Mouse (Mus musculus): ENCODE measurements around the gene Prg3.

- TF ChIP-seq CTCF (IDR thresholded peaks at IDR 0.05; ENCODE audit: low read depth): no peak
- TF ChIP-seq EP300 (IDR thresholded peaks at IDR 0.05; ENCODE audit: low read depth): no peak
Measured at GRCm38 (mm10) chr2:84952693-84953092, 35.3 kb upstream of the Prg3 start.

Measured in liver, embryonic 14.5 days (tissue).